Mouse (Mus musculus) forebrain, embryonic 10.5 days (tissue): ENCODE results near the gene Tex2. TPM values are rescaled to one million over a fixed set of nuclear protein-coding genes. Genes with fewer than 3 reads are reported as not detected.

ENCODE experiments used
- DNase-seq: peaks from one replicate; pipeline ENCODE4 v3.0.0-alpha.2; 2017; ENCODE audit warnings: low spot score; ENCODE audit errors: extremely low spot score
- H3K27ac ChIP-seq: fragments of 300-500 bp; sonication (generic); 2 replicates; pipeline ENCODE4 v1.5.1; 2016; ENCODE audit warnings: mild to moderate bottlenecking
- H3K27me3 ChIP-seq: fragments of 300-500 bp; sonication (generic); 2 replicates; pipeline ENCODE4 v1.6.1; 2016; ENCODE audit warnings: mild to moderate bottlenecking; ENCODE audit not compliant: poor library complexity, severe bottlenecking
- H3K36me3 ChIP-seq: fragments of 300-500 bp; sonication (generic); replicated peaks from 2 replicates; pipeline ENCODE4 v1.6.1; 2016; ENCODE audit warnings: mild to moderate bottlenecking, moderate library complexity
- H3K4me1 ChIP-seq: fragments of 300-500 bp; sonication (generic); 2 replicates; pipeline ENCODE4 v1.6.1; 2016
- H3K4me3 ChIP-seq: fragments of 300-500 bp; sonication (generic); 2 replicates; pipeline ENCODE4 v1.5.1; 2016; ENCODE audit warnings: mild to moderate bottlenecking, moderate library complexity
- H3K9me3 ChIP-seq: fragments of 300-500 bp; sonication (generic); 2 replicates; pipeline ENCODE4 v1.6.1; 2016; ENCODE audit warnings: mild to moderate bottlenecking, moderate library complexity
- WGBS: fragments of 180-500 bp; shearing (Covaris S2); methylation state at CpG from one replicate; pipeline ENCODE4 v1.1.7; 2016; 5-methylcytosine and 5-hydroxymethylcytosine counted together
- polyA plus RNA-seq: library from polyadenylated mRNA; unstranded; fragments of >200 nt; fragmentation: Nextera tagmentation; extraction: Ambion mirVana; gene quantifications from 2 replicates; pipeline ENCODE4 v1.2.1, GENCODE M21; 2016

Tex2 gene
- polyA plus RNA-seq, 1 experiment from 2014 or later = 6.2 TPM

GRCm38 (mm10) chr11:106479619-106480529, 133.3 kb downstream of the Tex2 start:
- Histone ChIP-seq H3K27ac (no peak overlapping the region), H3K27me3 (no peaks in the 10 kb centered on the region), H3K9me3 (no peaks in the 10 kb centered on the region), H3K36me3 (no peaks in the 10 kb centered on the region), H3K4me3 (no peak overlapping the region), H3K4me1 (no peaks in the 10 kb centered on the region)
- no peak for DNase-seq
- WGBS = 85% methylated on average over 9 of the region's 9 CpGs

GRCm38 (mm10) chr11:106478745-106479144, 134.5 kb downstream of the Tex2 start:
- no peak for DNase-seq
- no peak overlapping the region for H3K27ac ChIP-seq
- H3K36me3 ChIP-seq = no peaks in the 10 kb centered on the region
- H3K9me3 ChIP-seq = no peaks in the 10 kb centered on the region
- 71% methylated on average over 1 of the region's 1 CpGs for WGBS
- H3K4me3 ChIP-seq = no peak overlapping the region
- H3K27me3 ChIP-seq = no peaks in the 10 kb centered on the region
- no peaks in the 10 kb centered on the region for H3K4me1 ChIP-seq

- H3K36me3 ChIP-seq = no peaks in the 10 kb centered on the region
- no peaks in the 10 kb centered on the region for H3K27me3 ChIP-seq
- no peaks in the 10 kb centered on the region for H3K4me1 ChIP-seq
- no peak overlapping the region for H3K27ac ChIP-seq
- H3K4me3 ChIP-seq = no peak overlapping the region
- DNase-seq = no peak
- 98% methylated on average over 4 of the region's 4 CpGs for WGBS
- no peaks in the 10 kb centered on the region for H3K9me3 ChIP-seq
Measured at GRCm38 (mm10) chr11:106477505-106478160, 135.6 kb downstream of the Tex2 start.

GRCm38 (mm10) chr11:106475309-106475708, 137.9 kb downstream of the Tex2 start:
- no peaks in the 10 kb centered on the region for H3K36me3 ChIP-seq
- no peak overlapping the region for H3K4me3 ChIP-seq
- H3K4me1 ChIP-seq = no peaks in the 10 kb centered on the region
- no peaks in the 10 kb centered on the region for H3K9me3 ChIP-seq
- H3K27ac ChIP-seq = no peak overlapping the region
- DNase-seq = no peak
- H3K27me3 ChIP-seq = no peaks in the 10 kb centered on the region
- 81% methylated on average over 1 of the region's 1 CpGs for WGBS

GRCm38 (mm10) chr11:106471629-106472028, 141.6 kb downstream of the Tex2 start:
- H3K4me3 ChIP-seq = no peak overlapping the region
- 89% methylated on average over 1 of the region's 1 CpGs for WGBS
- no peaks in the 10 kb centered on the region for H3K36me3 ChIP-seq
- H3K9me3 ChIP-seq = no peaks in the 10 kb centered on the region
- no peak overlapping the region for H3K27ac ChIP-seq
- no peaks in the 10 kb centered on the region for H3K4me1 ChIP-seq
- H3K27me3 ChIP-seq = no peaks in the 10 kb centered on the region
- no peak for DNase-seq

- DNase-seq = no peak
- Histone ChIP-seq H3K27ac (no peak overlapping the region), H3K4me3 (no peak overlapping the region), H3K4me1 (0 out of 2 replicates have a peak, but pooled peaks cover 3% of the 10 kb centered on the region), H3K27me3 (no peaks in the 10 kb centered on the region), H3K36me3 (no peaks in the 10 kb centered on the region), H3K9me3 (no peaks in the 10 kb centered on the region)
- 93% methylated on average over 1 of the region's 1 CpGs for WGBS
Measured at GRCm38 (mm10) chr11:106468509-106468908, 144.7 kb downstream of the Tex2 start.

GRCm38 (mm10) chr11:106465932-106466331, 147.3 kb downstream of the Tex2 start:
- no peaks in the 10 kb centered on the region for H3K27me3 ChIP-seq
- H3K4me3 ChIP-seq = no peak overlapping the region
- H3K27ac ChIP-seq = no peak overlapping the region
- no peaks in the 10 kb centered on the region for H3K9me3 ChIP-seq
- H3K36me3 ChIP-seq = no peaks in the 10 kb centered on the region
- DNase-seq = no peak
- H3K4me1 ChIP-seq = 0 out of 2 replicates have a peak, but pooled peaks cover 3% of the 10 kb centered on the region
- 91% methylated on average over 4 of the region's 4 CpGs for WGBS

GRCm38 (mm10) chr11:106465545-106465903, 147.7 kb downstream of the Tex2 start:
- H3K27me3 ChIP-seq = no peaks in the 10 kb centered on the region
- no peaks in the 10 kb centered on the region for H3K9me3 ChIP-seq
- H3K27ac ChIP-seq = no peak overlapping the region
- H3K36me3 ChIP-seq = no peaks in the 10 kb centered on the region
- 100% methylated on average over 1 of the region's 1 CpGs for WGBS
- H3K4me1 ChIP-seq = 0 out of 2 replicates have a peak, but pooled peaks cover 3% of the 10 kb centered on the region
- no peak for DNase-seq
- H3K4me3 ChIP-seq = no peak overlapping the region

- WGBS = 89% methylated on average over 4 of the region's 4 CpGs
- Histone ChIP-seq H3K9me3 (no peaks in the 10 kb centered on the region), H3K27ac (no peak overlapping the region), H3K27me3 (no peaks in the 10 kb centered on the region), H3K4me1 (0 out of 2 replicates have a peak, but pooled peaks cover 3% of the 10 kb centered on the region), H3K36me3 (no peaks in the 10 kb centered on the region), H3K4me3 (no peak overlapping the region)
- no peak for DNase-seq
Measured at GRCm38 (mm10) chr11:106464681-106465544, 148.3 kb downstream of the Tex2 start.

GRCm38 (mm10) chr11:106463845-106464244, 149.4 kb downstream of the Tex2 start:
- DNase-seq = no peak
- 72% methylated on average over 5 of the region's 5 CpGs for WGBS
- no peaks in the 10 kb centered on the region for H3K9me3 ChIP-seq
- H3K27me3 ChIP-seq = no peaks in the 10 kb centered on the region
- no peak overlapping the region for H3K4me3 ChIP-seq
- no peak overlapping the region for H3K27ac ChIP-seq
- H3K36me3 ChIP-seq = no peaks in the 10 kb centered on the region
- 0 out of 2 replicates have a peak, but pooled peaks cover 3% of the 10 kb centered on the region for H3K4me1 ChIP-seq

- 0 out of 2 replicates have a peak, but pooled peaks cover 3% of the 10 kb centered on the region for H3K4me1 ChIP-seq
- H3K27ac ChIP-seq = no peak overlapping the region
- WGBS = 90% methylated on average over 3 of the region's 3 CpGs
- no peaks in the 10 kb centered on the region for H3K9me3 ChIP-seq
- no peak overlapping the region for H3K4me3 ChIP-seq
- no peak for DNase-seq
- no peaks in the 10 kb centered on the region for H3K27me3 ChIP-seq
- H3K36me3 ChIP-seq = no peaks in the 10 kb centered on the region
Measured at GRCm38 (mm10) chr11:106462309-106462708, 150.9 kb downstream of the Tex2 start.

GRCm38 (mm10) chr11:106461145-106461932, 151.9 kb downstream of the Tex2 start:
- 0 out of 2 replicates have a peak, but pooled peaks cover 3% of the 10 kb centered on the region for H3K4me1 ChIP-seq
- H3K36me3 ChIP-seq = no peaks in the 10 kb centered on the region
- H3K27ac ChIP-seq = no peak overlapping the region
- 90% methylated on average over 5 of the region's 5 CpGs for WGBS
- no peak for DNase-seq
- no peak overlapping the region for H3K4me3 ChIP-seq
- no peaks in the 10 kb centered on the region for H3K9me3 ChIP-seq
- H3K27me3 ChIP-seq = no peaks in the 10 kb centered on the region
